Mouse (Mus musculus) CH12.LX (cell line): ENCODE data around the gene Cops7a. TPM values are rescaled to one million over a fixed set of nuclear protein-coding genes. Genes with fewer than 3 reads are reported as not detected.

Experiments
- DNase-seq: peaks from one replicate; pipeline ENCODE4 v3.0.0-alpha.2; 2013; ENCODE audit errors: extremely low read depth
- H3K27ac ChIP-seq: 2 replicates; pipeline ENCODE4 v1.5.1; 2012; ENCODE audit warnings: low read depth, mild to moderate bottlenecking, control low read depth, moderate library complexity; ENCODE audit not compliant: insufficient read depth
- H3K27me3 ChIP-seq: replicated peaks from 2 replicates; pipeline ENCODE3; 2012; ENCODE audit warnings: inconsistent platforms
- H3K36me3 ChIP-seq, 2 experiments: replicated peaks in 1 of 2; 2 replicates each; pipeline versions ENCODE3 to v1.6.1; 2012; ENCODE audit warnings: inconsistent platforms in 1 of 2, low read length in 1 of 2, mild to moderate bottlenecking in 1 of 2, mixed read lengths in 1 of 2, moderate library complexity in 1 of 2; ENCODE audit not compliant: control insufficient read depth in 1 of 2, insufficient read depth in 1 of 2
- H3K4me1 ChIP-seq, 2 experiments: 2 replicates each; pipeline ENCODE4 v1.6.1; 2012; ENCODE audit warnings: inconsistent platforms in 1 of 2, moderate library complexity in 1 of 2; ENCODE audit not compliant: insufficient read depth in 2 of 2, control insufficient read depth in 1 of 2
- H3K4me2 ChIP-seq: 2 replicates; pipeline ENCODE4 v1.6.1; 2012; ENCODE audit warnings: low read depth, mild to moderate bottlenecking, control low read depth; ENCODE audit not compliant: poor library complexity, insufficient read depth, severe bottlenecking
- H3K4me3 ChIP-seq, 3 experiments: fragments of 150-350 bp in 1 of 3; sonication (generic) in 1 of 3; replicated peaks in 1 of 3; 2 replicates each; pipeline versions ENCODE3 to v1.5.1; 2011 to 2012; ENCODE audit warnings: low read depth in 2 of 3, low read length in 2 of 3, mild to moderate bottlenecking in 2 of 3, moderate library complexity in 2 of 3, control low read depth in 1 of 3, improper control_type of control experiment in 1 of 3, inconsistent platforms in 1 of 3, mixed read lengths in 1 of 3; ENCODE audit not compliant: poor library complexity in 1 of 3
- H3K79me2 ChIP-seq: replicated peaks from 2 replicates; pipeline ENCODE4 v1.6.1; 2012; ENCODE audit warnings: mild to moderate bottlenecking, moderate library complexity; ENCODE audit not compliant: control insufficient read depth, poor library complexity, insufficient read depth, severe bottlenecking; ENCODE audit errors: extremely low read depth
- H3K9ac ChIP-seq: 2 replicates; pipeline ENCODE4 v1.6.1; 2012; ENCODE audit warnings: low read depth, mild to moderate bottlenecking, control low read depth, moderate library complexity; ENCODE audit not compliant: insufficient read depth
- H3K9me3 ChIP-seq: replicated peaks from 2 replicates; pipeline ENCODE3; 2012; ENCODE audit warnings: low read length, inconsistent platforms, mixed read lengths
- BHLHE40 ChIP-seq: IDR thresholded peaks from 2 replicates; pipeline ENCODE4 v1.6.1; 2011; ENCODE audit warnings: mild to moderate bottlenecking, low read depth, low read length, improper control_type of control experiment
- CHD1 ChIP-seq: IDR thresholded peaks from 2 replicates; pipeline ENCODE4 v1.6.1; 2012; ENCODE audit warnings: low read depth, low read length, improper control_type of control experiment, inconsistent platforms
- CHD2 ChIP-seq: IDR thresholded peaks from 2 replicates; pipeline ENCODE4 v1.6.1; 2011; ENCODE audit warnings: low read length, improper control_type of control experiment
- CTCF ChIP-seq, 2 experiments: IDR thresholded peaks in 1 of 2; conservative IDR thresholded peaks in 1 of 2; 2 replicates each; pipeline ENCODE4 v1.5.1; 2011 to 2012; ENCODE audit warnings: low read depth in 2 of 2, low read length in 2 of 2, improper control_type of control experiment in 1 of 2, inconsistent platforms in 1 of 2, mild to moderate bottlenecking in 1 of 2, moderate library complexity in 1 of 2
- ELF1 ChIP-seq: IDR thresholded peaks from 2 replicates; pipeline ENCODE4 v1.6.1; 2014; ENCODE audit warnings: low read depth, mild to moderate bottlenecking, inconsistent platforms, low read length, improper control_type of control experiment
- EP300 ChIP-seq: IDR thresholded peaks from 2 replicates; pipeline ENCODE4 v1.6.1; 2011; ENCODE audit warnings: low read length, improper control_type of control experiment
- ETS1 ChIP-seq: conservative IDR thresholded peaks from 2 replicates; pipeline ENCODE4 v1.6.1; 2012; ENCODE audit warnings: low read depth, mild to moderate bottlenecking, inconsistent platforms, low read length, improper control_type of control experiment, moderate library complexity
- GABPA ChIP-seq: IDR thresholded peaks from 2 replicates; pipeline ENCODE4 v1.6.1; 2012; ENCODE audit warnings: low read depth, low read length, improper control_type of control experiment, inconsistent platforms; ENCODE audit not compliant: insufficient replicate concordance
- HCFC1 ChIP-seq: IDR thresholded peaks from 2 replicates; pipeline ENCODE4 v1.6.1; 2012; ENCODE audit warnings: low read depth, mild to moderate bottlenecking, inconsistent platforms, low read length, improper control_type of control experiment
- IRF4 ChIP-seq: IDR thresholded peaks from 2 replicates; pipeline ENCODE4 v1.6.1; 2014; ENCODE audit warnings: low read depth, mild to moderate bottlenecking, inconsistent platforms, low read length, improper control_type of control experiment
- MAFK ChIP-seq: IDR thresholded peaks from 2 replicates; pipeline ENCODE4 v1.6.1; 2011; ENCODE audit warnings: low read length, improper control_type of control experiment; ENCODE audit not compliant: insufficient replicate concordance
- MAX ChIP-seq: IDR thresholded peaks from 2 replicates; pipeline ENCODE4 v1.6.1; 2011; ENCODE audit warnings: low read length, improper control_type of control experiment
- MAZ ChIP-seq: IDR thresholded peaks from 2 replicates; pipeline ENCODE4 v1.6.1; 2012; ENCODE audit warnings: low read depth, mild to moderate bottlenecking, inconsistent platforms, low read length, improper control_type of control experiment, moderate library complexity
- MEF2A ChIP-seq: IDR thresholded peaks from 2 replicates; pipeline ENCODE4 v1.6.1; 2014; ENCODE audit warnings: low read depth, mild to moderate bottlenecking, inconsistent platforms, low read length, improper control_type of control experiment, borderline replicate concordance
- MXI1 ChIP-seq: IDR thresholded peaks from 2 replicates; pipeline ENCODE4 v1.6.1; 2011; ENCODE audit warnings: mild to moderate bottlenecking, low read depth, low read length, improper control_type of control experiment
- NELFE ChIP-seq: IDR thresholded peaks from 2 replicates; pipeline ENCODE4 v1.6.1; 2011; ENCODE audit warnings: low read depth, low read length, improper control_type of control experiment
- NRF1 ChIP-seq: IDR thresholded peaks from 2 replicates; pipeline ENCODE4 v1.6.1; 2014; ENCODE audit warnings: low read depth, mild to moderate bottlenecking, inconsistent platforms, low read length, improper control_type of control experiment, moderate library complexity
- PAX5 ChIP-seq: IDR thresholded peaks from 2 replicates; pipeline ENCODE4 v1.6.1; 2012; ENCODE audit warnings: low read length, inconsistent platforms, mixed read lengths
- POLR2A ChIP-seq: IDR thresholded peaks from 2 replicates; pipeline ENCODE4 v1.6.1; 2011; ENCODE audit warnings: low read depth, mild to moderate bottlenecking, improper control_type of control experiment, low read length
- POLR2AphosphoS2 ChIP-seq: IDR thresholded peaks from 2 replicates; pipeline ENCODE4 v1.6.1; 2011; ENCODE audit warnings: low read depth, low read length, improper control_type of control experiment
- RAD21 ChIP-seq: IDR thresholded peaks from 2 replicates; pipeline ENCODE4 v1.6.1; 2011; ENCODE audit warnings: low read depth, mild to moderate bottlenecking, low read length, improper control_type of control experiment, moderate library complexity
- RCOR1 ChIP-seq: conservative IDR thresholded peaks from 2 replicates; pipeline ENCODE4 v1.6.1; 2012; ENCODE audit warnings: low read depth, mild to moderate bottlenecking, inconsistent platforms, low read length, improper control_type of control experiment
- SIN3A ChIP-seq: IDR thresholded peaks from 2 replicates; pipeline ENCODE4 v1.6.1; 2012; ENCODE audit warnings: low read length, improper control_type of control experiment, inconsistent platforms
- TBP ChIP-seq: conservative IDR thresholded peaks from 2 replicates; pipeline ENCODE4 v1.6.1; 2011; ENCODE audit warnings: low read depth, low read length, improper control_type of control experiment
- TCF12 ChIP-seq: IDR thresholded peaks from 2 replicates; pipeline ENCODE4 v1.6.1; 2014; ENCODE audit warnings: low read depth, mild to moderate bottlenecking, inconsistent platforms, low read length, improper control_type of control experiment
- UBTF ChIP-seq: IDR thresholded peaks from 2 replicates; pipeline ENCODE4 v1.6.1; 2012; ENCODE audit warnings: low read depth, mild to moderate bottlenecking, inconsistent platforms, low read length, improper control_type of control experiment, moderate library complexity
- USF1 ChIP-seq: IDR thresholded peaks from 2 replicates; pipeline ENCODE4 v1.6.1; 2014; ENCODE audit warnings: low read depth, mild to moderate bottlenecking, inconsistent platforms, low read length, improper control_type of control experiment
- USF2 ChIP-seq: conservative IDR thresholded peaks from 2 replicates; pipeline ENCODE4 v1.6.1; 2011; ENCODE audit warnings: low read depth, low read length, improper control_type of control experiment
- ZC3H11A ChIP-seq: IDR thresholded peaks from 2 replicates; pipeline ENCODE4 v1.6.1; 2012; ENCODE audit warnings: low read depth, mild to moderate bottlenecking, inconsistent platforms, low read length, improper control_type of control experiment
- ZKSCAN1 ChIP-seq: IDR thresholded peaks from 2 replicates; pipeline ENCODE4 v1.6.1; 2012; ENCODE audit warnings: low read depth, inconsistent platforms, low read length, improper control_type of control experiment, borderline replicate concordance
- ZMIZ1 ChIP-seq: IDR thresholded peaks from 2 replicates; pipeline ENCODE4 v1.6.1; 2012; ENCODE audit warnings: low read depth, mild to moderate bottlenecking, inconsistent platforms, low read length, improper control_type of control experiment
- dilution Hi-C: fragments of 300-500 bp; cut with MboI; formaldehyde crosslinking; loops from 2 replicates; pipeline ENCODE4 v1.14.3; 2020; ENCODE audit warnings: low sequenced_read_pairs; ENCODE audit not compliant: extremely low pct_unique_long_range_greater_than_20kb, extremely low pct_ligation_motif_present
- in situ Hi-C: fragments of 300-500 bp; cut with MboI; formaldehyde crosslinking; loops from 3 replicates; pipeline ENCODE4 v1.14.3; 2019; ENCODE audit warnings: low sequenced_read_pairs, low pct_ligation_motif_present, low pct_unique_long_range_greater_than_20kb, mixed read lengths
- polyA plus RNA-seq: library from polyadenylated mRNA; unstranded; fragments of >175 nt; gene quantifications from 2 replicates; pipeline ENCODE4 v1.2.1, GENCODE M21; 2012; ENCODE audit warnings: low read depth; ENCODE audit not compliant: insufficient read length
- total RNA-seq, 2 experiments: library from RNA; depleted of rRNA; stranded (reverse); fragments of 300-350 nt in 1 of 2; fragments of >200 nt in 1 of 2; gene quantifications; 2 replicates each; pipeline ENCODE4 v1.2.3; 2012 to 2014

Gene Cops7a
- total and polyA plus RNA-seq, 3 experiments = 73.2 to 114 (median 104) TPM

DNA sequence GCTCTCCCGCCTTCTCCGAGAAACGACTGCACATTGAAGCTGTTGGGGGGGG, 43.6 kb upstream of the Cops7a start, which contains the start of gene Zfp384:
Zfp384 (plus strand) TSS at position 17 of the 52 bp plus-strand sequence.
- dilution Hi-C loops (no loop called here), in situ Hi-C loops (no loop called here)
- H3K9me3 ChIP-seq = no peaks in the 10 kb centered on the region
- H3K4me1 ChIP-seq = peaks cover 0 to 45% of the 10 kb centered on the region in 2 experiments; a peak in 2 of 4 replicates
- TF ChIP-seq IRF4 (no peak), BHLHE40 (no peak), GABPA (no peak), RAD21 (no peak), MEF2A (no peak), PAX5 (no peak), MXI1 (no peak), CTCF (conservative IDR thresholded peaks at IDR 0.05 in 1 of 2, IDR thresholded peaks at IDR 0.05 in 1 of 2; ENCODE audit: low read depth in 2 of 2, low read length in 2 of 2) (no peak), ELF1 (no peak), USF2 (no peak), ETS1 (no peak)
- peak within 1 kb of the TSS; percentile 71 for H3K4me2 ChIP-seq
- peak within 1 kb of the TSS; percentile 91 for H3K9ac ChIP-seq
- peaks cover 32% of the 10 kb centered on the region for H3K79me2 ChIP-seq
- no peaks in the 10 kb centered on the region for H3K27me3 ChIP-seq
- peaks cover 20 to 29% of the 10 kb centered on the region in 2 experiments for H3K36me3 ChIP-seq
- H3K27ac ChIP-seq = peak within 1 kb of the TSS; percentile 70
- DNase-seq = no peak
- peak within 1 kb of the TSS; percentile 79 to 94 (median 79) for H3K4me3 ChIP-seq

GRCm38 (mm10) chr6:125008586-125009128, 43.3 kb upstream of the Cops7a start:
- dilution Hi-C loops = no loop called here
- in situ Hi-C loops = no loop called here
- H3K27ac ChIP-seq = peak overlapping the region; percentile 67
- peak overlapping the region; percentile 73 to 94 (median 79) for H3K4me3 ChIP-seq
- peak overlapping the region; percentile 91 for H3K9ac ChIP-seq
- DNase-seq = peak; percentile 99
- H3K27me3 ChIP-seq = no peaks in the 10 kb centered on the region
- no peaks in the 10 kb centered on the region for H3K9me3 ChIP-seq
- peaks cover 19 to 26% of the 10 kb centered on the region in 2 experiments for H3K36me3 ChIP-seq
- H3K4me1 ChIP-seq = peaks cover 0 to 45% of the 10 kb centered on the region in 2 experiments; a peak in 2 of 4 replicates
- peaks cover 32% of the 10 kb centered on the region for H3K79me2 ChIP-seq
- 0 out of 2 replicates have a peak overlapping the region, but pooled peaks have one; percentile 71 for H3K4me2 ChIP-seq
- TF ChIP-seq PAX5 = no peak
- TF ChIP-seq MEF2A = peak; percentile 75; the same call in 1 of the 2 replicates
- peak; percentile 51; the same call in 1 of the 2 replicates for TF ChIP-seq POLR2AphosphoS2
- TF ChIP-seq CTCF (conservative IDR thresholded peaks at IDR 0.05 in 1 of 2, IDR thresholded peaks at IDR 0.05 in 1 of 2; ENCODE audit: low read depth in 2 of 2, low read length in 2 of 2) = no peak
- TF ChIP-seq USF2 = no peak
- TF ChIP-seq CHD2 = peak; percentile 68
- peak; percentile 95 for TF ChIP-seq MAZ
- TF ChIP-seq SIN3A = peak; percentile 96
- TF ChIP-seq GABPA = peak; percentile 83; the same call in 1 of the 2 replicates
- peak; percentile 85 for TF ChIP-seq TBP
- TF ChIP-seq ZKSCAN1 = no peak
- peak; percentile 99 for TF ChIP-seq ELF1
- peak; percentile 30; the same call in 1 of the 2 replicates for TF ChIP-seq BHLHE40
- no peak for TF ChIP-seq MAFK
- peak; percentile 80 for TF ChIP-seq POLR2A
- 0 out of 2 replicates have a peak, but pooled peaks have one; percentile 16 for TF ChIP-seq ZMIZ1
- TF ChIP-seq ETS1 = peak; percentile 62
- TF ChIP-seq MXI1 = peak; percentile 86
- TF ChIP-seq NRF1 = peak; percentile 55
- TF ChIP-seq USF1 = no peak
- TF ChIP-seq ZC3H11A = no peak
- TF ChIP-seq TCF12 = 0 out of 2 replicates have a peak, but pooled peaks have one; percentile 49
- TF ChIP-seq MAX = peak; percentile 68; the same call in 1 of the 2 replicates
- TF ChIP-seq NELFE = peak; percentile 85
- TF ChIP-seq HCFC1 = peak; percentile 97
- TF ChIP-seq EP300 = no peak
- TF ChIP-seq IRF4 = peak; percentile 84
- no peak for TF ChIP-seq RAD21
- TF ChIP-seq UBTF = 0 out of 2 replicates have a peak, but pooled peaks have one; percentile 45
- TF ChIP-seq CHD1 = no peak
- TF ChIP-seq RCOR1 = no peak; the same call in 1 of the 2 replicates
